Mouse (Mus musculus): ENCODE results near the gene Prkd3. TPM values are rescaled to one million over a fixed set of nuclear protein-coding genes. Genes with fewer than 3 reads are reported as not detected.

The Prkd3 gene
- total and polyA plus RNA-seq, 3 experiments: 4.8 to 5.7 TPM; not detected in 1

GRCm38 (mm10) chr17:79014911-79015685 is 5.5 kb downstream of the Prkd3 start:
- H3K9me3 ChIP-seq (replicated peaks; ENCODE audit: insufficient read depth, low read length): no peaks in the 10 kb centered on the region
- DNase-seq (ENCODE audit: low read depth, low spot score): peak; percentile 60
- peaks cover 8 to 21% of the 10 kb centered on the region in 2 experiments for H3K4me1 ChIP-seq (ENCODE audit: control insufficient read depth in 1 of 2, insufficient read depth in 2 of 2, low read length in 2 of 2)
- H3K4me3 ChIP-seq (ENCODE audit: control insufficient read depth in 1 of 2, insufficient read depth in 1 of 2, low read depth in 2 of 2, low read length in 2 of 2): no peak overlapping the region
- no peak overlapping the region for H3K9ac ChIP-seq (ENCODE audit: control insufficient read depth, low read depth, low read length, poor library complexity, severe bottlenecking)
- peaks cover 0 to 19% of the 10 kb centered on the region in 2 experiments; a peak in 2 of 4 replicates for H3K36me3 ChIP-seq (ENCODE audit: control insufficient read depth in 1 of 2, insufficient read depth in 2 of 2, low read length in 2 of 2)
- H3K27me3 ChIP-seq (ENCODE audit: control insufficient read depth in 1 of 2, insufficient read depth in 2 of 2, low read length in 2 of 2): no peaks in the 10 kb centered on the region
- H3K79me2 ChIP-seq (ENCODE audit: control insufficient read depth, insufficient read depth, low read length, poor library complexity): no peaks in the 10 kb centered on the region; the same call in 1 of the 2 replicates
- no peak overlapping the region for H3K27ac ChIP-seq (ENCODE audit: control insufficient read depth, low read depth, low read length)
- TF ChIP-seq ETS1 (IDR thresholded peaks at IDR 0.05; ENCODE audit: low read depth, low read length): peak; percentile 44; the same call in 1 of the 2 replicates
- TF ChIP-seq CHD1 (IDR thresholded peaks at IDR 0.05; ENCODE audit: low read depth, low read length): no peak
- no peak for TF ChIP-seq MEF2A (IDR thresholded peaks at IDR 0.05; ENCODE audit: extremely low read depth, insufficient replicate concordance, low read depth, low read length, poor library complexity, severe bottlenecking)
- TF ChIP-seq USF1 (IDR thresholded peaks at IDR 0.05; ENCODE audit: low read depth, low read length): no peak
- no peak for TF ChIP-seq E2F4 (IDR thresholded peaks at IDR 0.05; ENCODE audit: borderline replicate concordance, low read depth, low read length)
- TF ChIP-seq ZMIZ1 (IDR thresholded peaks at IDR 0.05; ENCODE audit: low read depth, low read length): no peak
- TF ChIP-seq RAD21 (IDR thresholded peaks at IDR 0.05; ENCODE audit: low read depth, low read length): no peak
- no peak for TF ChIP-seq HCFC1 (IDR thresholded peaks at IDR 0.05; ENCODE audit: low read depth, low read length)
- TF ChIP-seq MXI1 (IDR thresholded peaks at IDR 0.05; ENCODE audit: low read depth, low read length): no peak; the same call in 1 of the 2 replicates
- no peak for TF ChIP-seq ELF1 (IDR thresholded peaks at IDR 0.05; ENCODE audit: low read depth, low read length)
- TF ChIP-seq MAZ (IDR thresholded peaks at IDR 0.05; ENCODE audit: low read depth, low read length): no peak
- no peak for TF ChIP-seq GABPA (IDR thresholded peaks at IDR 0.05; ENCODE audit: low read depth, low read length)
- TF ChIP-seq NELFE (IDR thresholded peaks at IDR 0.05; ENCODE audit: low read depth, low read length): no peak
- TF ChIP-seq SMC3 (IDR thresholded peaks at IDR 0.05; ENCODE audit: low read depth, low read length): no peak
- peak; percentile 28; the same call in 1 of the 2 replicates for TF ChIP-seq SIN3A (IDR thresholded peaks at IDR 0.05; ENCODE audit: low read length)
- TF ChIP-seq POLR2A (IDR thresholded peaks at IDR 0.05; ENCODE audit: control insufficient read depth in 1 of 2, insufficient read depth in 1 of 2, low read depth in 1 of 2, low read length in 2 of 2, poor library complexity in 1 of 2): no peak
- no peak for TF ChIP-seq USF2 (IDR thresholded peaks at IDR 0.05; ENCODE audit: borderline replicate concordance in 1 of 2, insufficient read depth in 1 of 2, low read depth in 1 of 2, low read length in 2 of 2)
- TF ChIP-seq BHLHE40 (IDR thresholded peaks at IDR 0.05; ENCODE audit: borderline replicate concordance, low read depth, low read length): no peak
- TF ChIP-seq MYC (IDR thresholded peaks at IDR 0.05; ENCODE audit: low read depth, low read length): no peak
- no peak for TF ChIP-seq MAX (IDR thresholded peaks at IDR 0.05; ENCODE audit: low read length)
- TF ChIP-seq ZKSCAN1 (IDR thresholded peaks at IDR 0.05; ENCODE audit: low read depth, low read length): no peak
- TF ChIP-seq EP300 (IDR thresholded peaks at IDR 0.05; ENCODE audit: low read depth in 1 of 2, low read length in 2 of 2): peak; percentile 14 to 58; a peak in 2 of 4 replicates
- no peak for TF ChIP-seq ZC3H11A (IDR thresholded peaks at IDR 0.05; ENCODE audit: low read depth, low read length)
- no peak for TF ChIP-seq CHD2 (IDR thresholded peaks at IDR 0.05; ENCODE audit: low read length)
- TF ChIP-seq ZNF384 (IDR thresholded peaks at IDR 0.05; ENCODE audit: low read depth, low read length): no peak
- TF ChIP-seq MYB (IDR thresholded peaks at IDR 0.05; ENCODE audit: low read depth, low read length): no peak
- TF ChIP-seq TCF12 (IDR thresholded peaks at IDR 0.05; ENCODE audit: low read depth, low read length): peak; percentile 55; the same call in 1 of the 2 replicates
- TF ChIP-seq CTCF (IDR thresholded peaks at IDR 0.05 in 2 of 3, conservative IDR thresholded peaks at IDR 0.05 in 1 of 3; ENCODE audit: control insufficient read depth in 1 of 3, insufficient read depth in 1 of 3, low read depth in 2 of 3, low read length in 3 of 3, poor library complexity in 1 of 3, severe bottlenecking in 1 of 3): no peak
- TF ChIP-seq POLR2AphosphoS5 (IDR thresholded peaks at IDR 0.05; ENCODE audit: borderline replicate concordance, low read depth, low read length): no peak
- peak; percentile 63 for TF ChIP-seq TAL1 (IDR thresholded peaks at IDR 0.05; ENCODE audit: low read length)
- no peak for TF ChIP-seq JUND (IDR thresholded peaks at IDR 0.05; ENCODE audit: low read depth, low read length)
- TF ChIP-seq MAFK (IDR thresholded peaks at IDR 0.05; ENCODE audit: borderline replicate concordance, low read depth, low read length): no peak
- peak; percentile 63 for TF ChIP-seq GATA1 (IDR thresholded peaks at IDR 0.05; ENCODE audit: low read depth, low read length)
- peak; percentile 90 for TF ChIP-seq TBP (IDR thresholded peaks at IDR 0.05; ENCODE audit: low read depth, low read length)
- TF ChIP-seq NRF1 (IDR thresholded peaks at IDR 0.05; ENCODE audit: insufficient read depth, low read depth, low read length, poor library complexity, severe bottlenecking): no peak
- no peak for TF ChIP-seq UBTF (IDR thresholded peaks at IDR 0.05; ENCODE audit: borderline replicate concordance, insufficient read depth, low read depth, low read length)
